Mouse (Mus musculus) telencephalon, adult 2 months (tissue): ENCODE results near the gene Palm2.
"Not testable (repeated sequence)": the region's sequence is repeated elsewhere in the genome, so short reads cannot be mapped to it uniquely, and the experiment has no call there.

ENCODE experiments used
- DNase-seq: peaks from one replicate; pipeline ENCODE4 v3.0.0-alpha.2; 2011; ENCODE audit warnings: low read depth, low spot score

The Palm2 gene

DNA sequence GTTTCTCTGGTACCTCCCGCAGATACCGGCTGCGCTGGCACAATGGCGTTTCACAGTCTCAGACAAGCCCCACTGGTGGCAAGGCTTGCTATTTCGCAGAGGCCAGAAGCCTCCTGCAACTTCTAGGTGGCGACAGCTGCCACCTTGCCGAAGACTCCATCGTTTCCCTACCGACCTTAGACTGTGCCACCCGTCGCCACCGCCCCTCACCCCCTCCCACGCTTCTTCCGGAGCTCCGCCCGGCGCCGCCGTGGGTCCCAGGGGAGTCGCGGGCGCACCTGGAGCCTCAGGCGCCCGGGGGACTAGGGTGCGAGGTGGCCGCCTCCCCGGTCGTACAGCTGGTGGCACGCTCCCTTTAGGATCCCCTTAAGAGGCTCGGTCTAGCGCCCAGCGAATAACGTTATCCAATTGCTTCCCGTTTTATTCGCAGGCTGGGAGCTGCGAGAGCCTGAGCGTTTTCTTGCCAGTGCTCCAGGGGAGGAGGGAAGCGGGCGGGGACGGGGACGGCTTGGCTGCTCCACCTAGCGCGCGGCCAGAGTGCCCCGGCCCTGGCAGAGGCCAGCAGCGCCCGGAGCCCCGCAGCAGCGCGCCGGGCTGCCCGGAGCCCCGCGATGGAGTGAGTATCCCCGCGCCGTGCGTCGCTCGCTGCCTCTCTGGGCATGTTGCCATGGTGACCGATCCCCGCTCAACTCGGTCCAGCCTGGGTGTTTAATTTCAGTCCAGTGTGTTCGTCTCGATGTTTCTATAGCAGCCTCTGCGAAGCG lies at the start of gene Palm2:
Gene Palm2, plus strand, starts transcription at position 307 of the 764 bp plus-strand sequence.
- DNase-seq, result peak; percentile 77

DNA sequence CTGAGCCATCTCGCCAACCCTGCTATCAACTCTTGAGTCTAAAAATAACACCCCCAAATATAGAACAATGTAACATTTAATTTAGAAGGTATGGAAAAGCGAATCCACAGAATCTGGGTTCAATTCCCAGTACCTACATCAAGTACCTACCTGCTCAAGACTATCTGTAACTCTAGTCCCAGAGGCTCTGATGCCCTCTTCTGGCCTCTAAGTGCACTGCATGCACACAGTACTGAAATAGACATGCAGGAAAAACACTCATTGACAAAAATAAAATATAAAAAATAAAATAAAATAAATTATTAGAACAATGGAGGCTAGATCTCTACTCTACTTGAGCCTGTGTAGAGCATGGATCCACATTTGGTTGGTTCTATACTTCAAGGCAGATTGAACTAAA lies 49.7 kb upstream of the Palm2 start:
- DNase-seq, result no peak

- no peak for DNase-seq
Measured at GRCm38 (mm10) chr4:57391103-57391502, 42.9 kb upstream of the Palm2 start.

DNA sequence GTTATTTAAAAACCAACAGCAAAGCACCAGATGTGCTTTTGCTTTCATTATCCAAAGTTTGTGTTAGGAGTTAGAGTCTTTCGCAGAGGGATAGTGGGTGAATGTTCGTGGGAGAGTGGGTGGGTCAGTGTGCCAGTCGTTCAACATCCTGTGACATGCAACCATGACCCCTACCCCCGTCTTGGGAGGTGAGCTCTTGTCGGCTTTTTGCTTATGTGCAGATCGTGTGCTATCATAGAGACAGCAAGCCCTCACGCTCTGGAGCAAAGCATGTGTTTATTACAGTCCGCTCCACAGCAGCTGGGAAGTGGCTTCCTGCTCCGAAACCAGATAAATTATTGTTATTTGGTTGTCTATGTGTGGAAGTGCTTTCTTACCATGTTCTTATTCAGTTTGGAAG lies 37.6 kb upstream of the Palm2 start:
- DNase-seq, result no peak

- not testable (repeated sequence) for DNase-seq
Measured at GRCm38 (mm10) chr4:57412385-57412784, 21.7 kb upstream of the Palm2 start.

DNA sequence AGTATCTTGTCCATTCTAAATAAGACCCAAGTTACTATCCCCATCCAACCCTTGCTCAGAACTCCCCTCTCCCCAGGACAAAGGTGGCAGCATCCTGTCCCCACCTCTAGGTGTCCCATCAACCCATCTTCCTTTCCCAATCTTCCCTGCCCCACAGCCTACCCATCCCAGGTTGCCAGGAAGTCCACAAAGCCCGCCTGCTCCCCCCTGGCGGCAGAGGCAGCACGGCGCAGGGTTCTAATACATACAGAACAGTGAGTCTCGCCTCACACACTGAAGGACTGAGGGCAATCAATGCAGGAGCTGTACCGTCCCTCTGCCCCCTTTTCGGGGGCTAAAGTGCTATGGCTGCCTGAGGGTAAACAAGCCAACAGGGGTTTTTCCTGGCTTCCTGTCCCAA lies 21.0 kb upstream of the Palm2 start:
- no peak for DNase-seq

GRCm38 (mm10) chr4:57413670-57414069 lies 20.4 kb upstream of the Palm2 start:
- DNase-seq, result not testable (repeated sequence)

GRCm38 (mm10) chr4:57424011-57424410 lies 10.0 kb upstream of the Palm2 start:
- DNase-seq, result no peak

DNA sequence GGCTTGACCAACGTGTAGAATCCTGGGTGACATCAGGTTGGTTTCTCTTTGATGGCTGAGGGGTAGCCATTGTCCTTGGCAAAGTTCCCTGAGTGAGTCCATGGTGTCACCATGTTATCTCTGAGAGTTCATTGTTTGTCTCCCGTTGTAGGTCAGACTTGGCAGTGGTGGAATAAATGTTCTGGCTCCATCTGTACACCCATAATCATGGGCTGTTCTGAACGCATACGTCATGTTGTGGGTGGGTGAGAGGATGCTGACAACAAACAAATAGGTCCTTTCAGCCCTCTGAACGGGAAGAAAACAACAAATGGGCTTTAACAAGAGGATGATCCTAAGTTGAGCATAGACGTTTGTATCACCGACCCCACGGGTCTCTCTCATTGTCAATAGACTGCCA lies 5.7 kb upstream of the Palm2 start:
- DNase-seq, result peak; percentile 81

DNA sequence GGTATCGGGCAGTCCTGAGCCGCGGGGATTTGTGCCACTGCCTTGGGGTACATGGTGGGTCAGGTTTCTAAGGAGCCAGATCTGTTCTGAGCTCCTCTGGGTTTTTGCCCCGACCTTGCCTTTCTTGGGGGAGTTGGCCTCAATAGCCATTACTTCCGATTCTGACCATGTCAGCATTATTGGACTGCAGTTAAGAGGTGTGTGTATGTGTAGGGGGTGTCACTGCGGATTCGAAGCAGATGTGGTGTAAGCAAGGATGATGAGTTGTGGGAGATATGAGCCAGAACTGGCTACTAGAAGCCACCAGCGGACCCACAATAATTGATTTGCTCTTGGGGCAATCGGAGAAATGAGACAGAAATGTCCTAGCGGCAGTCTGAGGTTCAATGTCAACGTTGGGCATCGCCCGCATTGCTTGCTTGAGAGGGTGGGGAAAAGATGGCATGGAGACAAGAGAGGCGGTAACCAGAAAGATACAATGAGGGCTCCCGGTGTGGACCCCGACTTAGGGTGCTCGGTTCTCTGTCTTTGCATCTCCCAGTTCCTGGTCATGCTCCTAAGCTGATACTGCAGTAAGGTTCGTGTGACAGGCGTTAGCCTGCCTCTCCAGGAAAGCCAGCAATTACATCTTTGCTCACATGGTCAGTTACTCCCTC lies 786 bp downstream of the Palm2 start:
- no peak for DNase-seq

- DNase-seq, result peak; percentile 41
Measured at GRCm38 (mm10) chr4:57436286-57436685, 2.2 kb downstream of the Palm2 start.

- DNase-seq, result no peak
Measured at GRCm38 (mm10) chr4:57446082-57446481, 12.0 kb downstream of the Palm2 start.

DNA sequence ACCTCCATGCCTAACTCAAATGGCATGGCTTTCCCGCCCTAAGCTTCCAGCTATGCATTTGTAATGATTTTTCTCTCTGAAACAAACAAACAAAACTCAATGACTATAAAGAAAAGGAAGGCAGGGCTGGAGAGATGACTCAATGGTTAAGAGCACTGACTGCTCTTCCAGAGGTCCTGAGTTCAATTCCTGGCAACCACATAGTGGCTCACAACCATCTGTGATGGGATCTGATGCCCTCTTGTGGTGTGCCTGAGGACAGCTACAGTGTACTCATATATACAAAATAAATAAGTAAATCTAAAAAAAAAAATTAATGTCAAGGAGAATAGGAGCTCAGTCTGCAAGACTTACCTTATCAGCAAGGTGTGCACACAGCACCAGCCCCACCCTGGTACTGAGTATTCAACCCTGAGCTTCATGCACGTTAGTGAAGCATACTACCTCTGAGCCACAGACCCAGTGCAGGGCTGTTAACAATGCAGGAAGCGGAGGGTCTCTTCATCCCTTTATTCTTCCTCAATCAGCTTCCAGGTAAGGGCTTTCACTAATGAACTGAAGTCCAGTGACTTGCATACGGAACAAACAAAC lies 12.9 kb downstream of the Palm2 start:
- DNase-seq, result no peak

GRCm38 (mm10) chr4:57451896-57452295 lies 17.8 kb downstream of the Palm2 start:
- DNase-seq, result no peak

GRCm38 (mm10) chr4:57452661-57453060 lies 18.6 kb downstream of the Palm2 start:
- no peak for DNase-seq

- no peak for DNase-seq
Measured at GRCm38 (mm10) chr4:57462378-57462777, 28.3 kb downstream of the Palm2 start.

GRCm38 (mm10) chr4:57482435-57482834 lies 48.4 kb downstream of the Palm2 start:
- DNase-seq, result no peak

- no peak for DNase-seq
Measured at GRCm38 (mm10) chr4:57486392-57486791, 52.3 kb downstream of the Palm2 start.

DNA sequence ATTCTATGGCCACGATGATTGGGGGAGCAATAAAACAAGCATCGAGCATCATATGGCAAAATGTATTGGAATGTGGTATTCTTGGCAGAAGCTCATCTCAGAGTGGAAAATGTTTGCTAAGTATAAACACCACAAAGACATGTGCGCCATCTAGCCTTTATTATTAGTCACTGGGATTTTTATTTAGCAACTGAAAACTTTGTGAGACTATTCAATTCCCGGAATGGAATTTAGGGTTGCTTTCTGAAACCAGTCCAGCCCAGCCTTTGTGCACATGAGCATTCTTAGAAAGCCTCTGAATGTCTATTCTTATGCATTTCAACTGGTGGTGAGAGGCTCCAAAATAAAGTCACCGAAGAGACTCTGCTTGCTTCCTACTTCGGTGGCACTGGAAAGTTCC lies 55.8 kb downstream of the Palm2 start:
- DNase-seq, result no peak

DNA sequence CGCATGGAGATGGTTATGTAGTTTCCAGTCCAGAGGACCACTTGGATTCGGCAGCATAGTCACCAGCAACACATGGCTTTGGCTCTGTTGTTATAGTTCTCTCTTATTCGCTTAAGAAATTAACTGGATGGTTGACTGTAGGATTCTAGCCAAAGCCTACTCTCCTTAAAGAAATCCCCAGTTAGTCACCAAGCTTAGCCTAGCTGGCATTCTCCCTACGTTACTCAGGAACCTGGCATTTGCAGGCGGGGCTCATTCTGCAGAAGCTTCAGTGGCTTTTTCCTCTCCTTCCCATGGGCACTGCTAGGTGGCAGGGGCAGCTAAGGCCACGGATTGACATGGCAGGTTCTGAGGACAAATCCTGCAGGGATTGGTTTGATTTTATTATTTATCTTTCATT lies 70.7 kb downstream of the Palm2 start:
- no peak for DNase-seq

GRCm38 (mm10) chr4:57510576-57510975 lies 76.5 kb downstream of the Palm2 start:
- no peak for DNase-seq

DNA sequence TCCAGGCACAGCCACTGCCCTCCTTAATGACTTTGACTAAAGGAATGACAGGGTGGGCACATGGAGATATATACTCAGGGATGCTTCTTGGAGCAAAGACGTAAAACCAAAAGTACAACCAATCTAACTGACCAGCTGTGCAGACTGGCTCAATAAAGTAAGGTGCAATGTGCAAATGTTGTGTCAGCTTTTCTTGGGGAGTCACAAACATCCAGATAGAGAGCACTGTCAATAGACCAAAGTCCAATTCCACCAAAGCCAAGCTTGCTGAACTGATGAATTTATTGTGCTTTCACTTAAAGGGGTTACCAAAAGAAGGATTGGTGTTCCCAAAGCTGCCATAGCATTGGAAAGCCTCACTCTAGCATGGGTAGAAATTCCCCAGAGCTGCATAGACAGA lies 77.7 kb downstream of the Palm2 start:
- no peak for DNase-seq
